Mouse (Mus musculus): ENCODE measurements around the gene Tnik.

The Tnik gene

GRCm38 (mm10) chr3:28477373-28477772, 214.4 kb downstream of the Tnik start:
- DNase-seq (ENCODE audit: low spot score): no peak

GRCm38 (mm10) chr3:28485716-28486115, 222.7 kb downstream of the Tnik start:
- no peak for DNase-seq (ENCODE audit: low spot score)

- DNase-seq (ENCODE audit: low spot score): no peak
Observed at GRCm38 (mm10) chr3:28487418-28487817, 224.4 kb downstream of the Tnik start.

- no peak for DNase-seq (ENCODE audit: low spot score)
Observed at GRCm38 (mm10) chr3:28491085-28492041, 228.3 kb downstream of the Tnik start.

- no peak for DNase-seq (ENCODE audit: low spot score)
Observed at GRCm38 (mm10) chr3:28496806-28497502, 233.9 kb downstream of the Tnik start.

GRCm38 (mm10) chr3:28497503-28497857, 234.5 kb downstream of the Tnik start:
- DNase-seq (ENCODE audit: low spot score): no peak

- DNase-seq (ENCODE audit: low spot score): no peak
Observed at GRCm38 (mm10) chr3:28502697-28503096, 239.7 kb downstream of the Tnik start.

- no peak for DNase-seq (ENCODE audit: low spot score)
Observed at GRCm38 (mm10) chr3:28509337-28509935, 246.4 kb downstream of the Tnik start.

- DNase-seq (ENCODE audit: low spot score): no peak
Observed at GRCm38 (mm10) chr3:28523004-28523482, 260.0 kb downstream of the Tnik start.

- DNase-seq (ENCODE audit: low spot score): no peak
Observed at GRCm38 (mm10) chr3:28523541-28524165, 260.6 kb downstream of the Tnik start.

- DNase-seq (ENCODE audit: low spot score): no peak
Observed at GRCm38 (mm10) chr3:28524562-28524961, 261.5 kb downstream of the Tnik start.

GRCm38 (mm10) chr3:28526671-28527070, 263.7 kb downstream of the Tnik start:
- no peak for DNase-seq (ENCODE audit: low spot score)

GRCm38 (mm10) chr3:28527231-28527630, 264.2 kb downstream of the Tnik start:
- no peak for DNase-seq (ENCODE audit: low spot score)

GRCm38 (mm10) chr3:28529548-28529947, 266.5 kb downstream of the Tnik start:
- DNase-seq (ENCODE audit: low spot score): no peak

- DNase-seq (ENCODE audit: low spot score): no peak
Observed at GRCm38 (mm10) chr3:28531294-28531956, 268.4 kb downstream of the Tnik start.

- DNase-seq (ENCODE audit: low spot score): no peak
Observed at GRCm38 (mm10) chr3:28532666-28533065, 269.7 kb downstream of the Tnik start.

GRCm38 (mm10) chr3:28540121-28540520, 277.1 kb downstream of the Tnik start:
- no peak for DNase-seq (ENCODE audit: low spot score)

- DNase-seq (ENCODE audit: low spot score): no peak
Observed at GRCm38 (mm10) chr3:28542941-28543340, 279.9 kb downstream of the Tnik start.

- peak; percentile 49 for DNase-seq (ENCODE audit: low spot score)
Observed at GRCm38 (mm10) chr3:28543380-28543984, 280.5 kb downstream of the Tnik start.

GRCm38 (mm10) chr3:28544345-28544869, 281.4 kb downstream of the Tnik start:
- no peak for DNase-seq (ENCODE audit: low spot score)
